Mouse (Mus musculus) spleen, adult 2 months (tissue): ENCODE results near the gene Gm10964. TPM values are rescaled to one million over a fixed set of nuclear protein-coding genes. Genes with fewer than 3 reads are reported as not detected.

Experiments used
- DNase-seq, 2 experiments: peaks; one replicate each; pipeline versions ENCODE4 v3.0.0 to v3.0.0-alpha.2; 2012 to 2021; ENCODE audit warnings: low spot score in 2 of 2, low read depth in 1 of 2
- H3K27ac ChIP-seq: fragments of 200-500 bp; 2 replicates; pipeline ENCODE4 v1.5.1; 2012; ENCODE audit warnings: low read length, inconsistent platforms; ENCODE audit not compliant: insufficient read depth
- H3K27me3 ChIP-seq: fragments of 200-500 bp; 2 replicates; pipeline ENCODE4 v1.6.1; 2012; ENCODE audit warnings: mild to moderate bottlenecking, moderate library complexity, low read length, inconsistent platforms; ENCODE audit not compliant: control insufficient read depth, insufficient read depth
- H3K36me3 ChIP-seq: fragments of 200-500 bp; 2 replicates; pipeline ENCODE4 v1.6.1; 2012; ENCODE audit warnings: mild to moderate bottlenecking, low read length, inconsistent platforms; ENCODE audit not compliant: control insufficient read depth, insufficient read depth
- H3K4me1 ChIP-seq: fragments of 200-500 bp; 2 replicates; pipeline ENCODE4 v1.6.1; 2011; ENCODE audit warnings: inconsistent platforms; ENCODE audit not compliant: control insufficient read depth, insufficient read depth, insufficient read length
- H3K4me3 ChIP-seq: fragments of 200-500 bp; 2 replicates; pipeline ENCODE4 v1.5.1; 2011; ENCODE audit warnings: mild to moderate bottlenecking, inconsistent platforms; ENCODE audit not compliant: insufficient read depth, insufficient read length; ENCODE audit errors: extremely low read depth
- CTCF ChIP-seq: fragments of 200-500 bp; IDR thresholded peaks from 2 replicates; pipeline ENCODE4 v1.5.1; 2011; ENCODE audit warnings: mild to moderate bottlenecking, inconsistent platforms; ENCODE audit not compliant: insufficient read depth, insufficient read length, insufficient replicate concordance; ENCODE audit errors: extremely low read depth
- POLR2A ChIP-seq: fragments of 200-500 bp; IDR thresholded peaks from 2 replicates; pipeline ENCODE4 v1.6.1; 2011; ENCODE audit warnings: low read depth, low read length, inconsistent platforms
- WGBS: fragments of 180-500 bp; shearing (Covaris S2); methylation state at CpG from one replicate; pipeline ENCODE4 v1.1.7; 2018; 5-methylcytosine and 5-hydroxymethylcytosine counted together
- polyA plus RNA-seq: library from polyadenylated mRNA; depleted of rRNA; stranded (reverse); fragments of >200 nt; gene quantifications from 2 replicates; pipeline ENCODE4 v1.2.3, GENCODE M21; 2012

The Gm10964 gene
- polyA plus RNA-seq, 1 experiment = not detected

- H3K36me3 ChIP-seq = peaks cover 36% of the 10 kb centered on the region
- H3K4me1 ChIP-seq = peaks cover 7% of the 10 kb centered on the region
- no peaks in the 10 kb centered on the region for H3K27me3 ChIP-seq
- no peak overlapping the region; the same call in 1 of the 2 replicates for H3K4me3 ChIP-seq
- 87% methylated on average over 3 of the region's 3 CpGs for WGBS
- TF ChIP-seq POLR2A = no peak
- no peak for TF ChIP-seq CTCF
- no peak overlapping the region for H3K27ac ChIP-seq
- no peak for DNase-seq
These were observed 27.6 kb downstream of the Gm10964 start for GRCm38 (mm10) chr3:103766789-103767188.

DNA sequence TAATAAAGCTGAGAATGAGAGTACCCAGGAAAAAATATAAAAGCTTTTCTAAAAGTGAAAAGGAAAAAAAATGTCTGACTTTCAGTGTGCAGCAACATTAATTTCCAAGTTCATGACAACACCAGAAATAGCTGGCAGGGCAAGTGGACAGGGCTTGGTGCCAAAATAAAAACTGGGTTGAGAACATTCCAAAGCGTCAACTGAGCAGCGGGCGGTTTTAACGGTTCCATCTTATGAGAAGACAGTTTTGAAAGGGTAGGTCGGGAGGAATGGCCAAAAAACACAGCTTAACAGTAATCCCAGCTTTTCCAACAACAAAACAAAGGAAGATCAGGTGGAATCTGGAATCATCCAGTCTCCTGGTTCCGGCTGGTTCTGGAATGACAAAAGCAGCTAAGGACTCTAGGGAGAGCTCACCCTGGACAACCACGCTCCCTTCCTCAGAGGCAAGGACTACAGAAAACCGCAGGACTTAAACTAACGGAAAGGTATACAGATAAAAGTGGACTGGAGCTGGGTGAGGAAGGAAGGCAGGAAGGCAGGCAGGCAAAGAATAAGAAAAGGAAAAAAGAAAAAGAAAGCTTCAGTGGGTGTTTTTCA is 32.5 kb downstream of the Gm10964 start:
- no peaks in the 10 kb centered on the region for H3K27me3 ChIP-seq
- peaks cover 17% of the 10 kb centered on the region for H3K36me3 ChIP-seq
- peak overlapping the region; percentile 75; the same call in 1 of the 2 replicates for H3K27ac ChIP-seq
- H3K4me3 ChIP-seq = no peak overlapping the region
- no peak for TF ChIP-seq CTCF
- no peak for TF ChIP-seq POLR2A
- peaks cover 27% of the 10 kb centered on the region for H3K4me1 ChIP-seq
- no peak for DNase-seq
- 40% methylated on average over 9 of the region's 9 CpGs for WGBS

DNA sequence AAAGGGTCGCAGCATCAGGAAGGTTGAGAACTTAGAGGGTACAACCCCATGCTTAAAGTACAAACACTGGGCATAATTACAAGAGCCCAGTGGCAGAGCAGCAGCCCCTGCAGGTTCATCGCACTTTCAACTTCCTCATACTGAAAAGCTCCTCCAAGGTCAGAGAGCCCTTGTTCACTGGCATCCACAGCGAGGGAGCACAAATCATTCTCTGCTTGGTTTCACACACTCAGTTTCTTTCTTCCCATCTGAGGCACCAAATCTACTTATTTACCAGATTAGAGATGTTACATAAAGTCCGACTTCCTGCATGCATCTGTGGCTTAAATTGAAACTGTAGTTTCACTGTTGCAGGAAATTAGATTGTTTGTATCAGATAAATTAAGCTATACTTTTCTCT is 33.7 kb downstream of the Gm10964 start:
- Histone ChIP-seq H3K27me3 (no peaks in the 10 kb centered on the region), H3K27ac (peak overlapping the region; percentile 86), H3K36me3 (peaks cover 15% of the 10 kb centered on the region), H3K4me1 (peaks cover 30% of the 10 kb centered on the region), H3K4me3 (no peak overlapping the region)
- TF ChIP-seq CTCF (no peak), POLR2A (no peak)
- DNase-seq = peak in 1 of 2 experiments; percentile 61
- 4% methylated on average over 4 of the region's 4 CpGs for WGBS

GRCm38 (mm10) chr3:103773508-103773907 is 34.3 kb downstream of the Gm10964 start:
- WGBS = 12% methylated on average over 3 of the region's 3 CpGs
- no peak overlapping the region for H3K4me3 ChIP-seq
- H3K27ac ChIP-seq = peak overlapping the region; percentile 86
- no peak for DNase-seq
- TF ChIP-seq CTCF (no peak), POLR2A (no peak)
- H3K27me3 ChIP-seq = no peaks in the 10 kb centered on the region
- H3K4me1 ChIP-seq = peaks cover 36% of the 10 kb centered on the region
- peaks cover 11% of the 10 kb centered on the region for H3K36me3 ChIP-seq

DNA sequence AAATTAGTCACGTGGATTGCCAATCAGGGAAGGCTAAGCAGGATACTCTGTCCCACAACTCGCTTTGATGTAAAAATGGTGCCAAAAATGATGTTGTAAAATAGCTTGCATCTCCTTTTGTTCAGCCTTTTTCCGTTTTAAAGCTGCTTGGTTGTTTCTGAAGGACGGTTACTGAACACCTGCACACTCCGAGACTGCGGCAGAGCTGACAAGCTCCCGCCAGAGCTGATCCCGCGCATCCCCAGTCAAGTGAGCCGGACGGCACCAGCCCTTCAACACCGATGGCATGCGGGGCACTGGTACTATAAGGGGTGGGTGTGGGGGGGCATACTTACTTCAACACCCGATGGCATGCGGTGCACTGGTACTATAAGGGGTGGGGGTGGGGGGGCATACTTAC is 34.8 kb downstream of the Gm10964 start:
- peaks cover 8% of the 10 kb centered on the region for H3K36me3 ChIP-seq

GRCm38 (mm10) chr3:103777940-103778339 is 38.8 kb downstream of the Gm10964 start:
- H3K27ac ChIP-seq = peak overlapping the region; percentile 29; the same call in 1 of the 2 replicates
- no peak overlapping the region for H3K4me3 ChIP-seq
- WGBS = 37% methylated on average over 11 of the region's 11 CpGs
- DNase-seq = no peak
- peaks cover 6% of the 10 kb centered on the region for H3K36me3 ChIP-seq
- peaks cover 43% of the 10 kb centered on the region for H3K4me1 ChIP-seq
- no peak for TF ChIP-seq CTCF
- H3K27me3 ChIP-seq = no peaks in the 10 kb centered on the region

More for the DNA sequence above, 34.8 kb downstream of the Gm10964 start:
- TF ChIP-seq POLR2A (no peak), CTCF (no peak)
- H3K27me3 ChIP-seq = no peaks in the 10 kb centered on the region
- peaks cover 39% of the 10 kb centered on the region for H3K4me1 ChIP-seq
- H3K27ac ChIP-seq = peak overlapping the region; percentile 86
- no peak for DNase-seq
- H3K4me3 ChIP-seq = peak overlapping the region; percentile 28; the same call in 1 of the 2 replicates
- whole genome bisulfite sequencing = 13% methylated on average over 15 of the region's 15 CpGs

DNA sequence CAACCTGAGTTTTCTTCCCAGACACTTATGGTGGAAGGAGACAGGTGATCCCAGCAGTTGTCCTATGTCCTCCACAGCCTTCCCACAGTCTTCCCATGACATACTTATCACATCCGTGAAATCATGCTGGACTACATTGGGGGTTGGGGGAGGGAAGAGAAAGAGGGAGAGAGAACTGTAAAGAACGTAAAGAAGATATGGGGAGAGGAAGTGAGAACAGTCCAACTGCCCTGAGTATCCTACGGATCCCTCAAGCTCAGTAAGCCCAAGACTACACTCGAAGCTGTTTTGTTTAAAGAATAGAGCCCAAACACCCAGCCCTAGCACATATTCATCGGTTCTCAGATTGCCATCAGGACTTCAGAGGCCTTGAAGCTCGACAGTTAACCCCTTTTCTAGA is 39.5 kb downstream of the Gm10964 start:
- Histone ChIP-seq H3K36me3 (peaks cover 6% of the 10 kb centered on the region), H3K27ac (peak overlapping the region; percentile 10; the same call in 1 of the 2 replicates), H3K4me3 (no peak overlapping the region), H3K4me1 (peaks cover 41% of the 10 kb centered on the region), H3K27me3 (no peaks in the 10 kb centered on the region)
- no peak for DNase-seq
- TF ChIP-seq CTCF = no peak
- TF ChIP-seq POLR2A = no peak
- 30% methylated on average over 6 of the region's 6 CpGs for WGBS
